Mouse (Mus musculus) kidney, embryonic 16.5 days (tissue): Measurements from ENCODE around the gene Gm21985. TPM values are rescaled to one million over a fixed set of nuclear protein-coding genes. Genes with fewer than 3 reads are reported as not detected.
A peak's percentile ranks its signal among the peaks of the same experiment; 100 is the strongest.
"Not testable (repeated sequence)": the region's sequence is repeated elsewhere in the genome, so short reads cannot be mapped to it uniquely, and the experiment has no call there.

ENCODE experiments used
- ATAC-seq: fragments of 200-750 bp; cut with Nextera tagmentation; 2 replicates; pipeline ENCODE4 v1.8.0; 2017; ENCODE audit warnings: moderate TSS enrichment; ENCODE audit not compliant: low FRiP score, low TSS enrichment
- H3K27ac ChIP-seq: fragments of 300-500 bp; sonication (generic); 2 replicates; pipeline ENCODE4 v1.5.1; 2014; ENCODE audit warnings: low read length
- H3K27me3 ChIP-seq: fragments of 300-500 bp; sonication (generic); 2 replicates; pipeline ENCODE4 v1.6.1; 2014; ENCODE audit warnings: low read length, control low read depth, mixed read lengths; ENCODE audit not compliant: insufficient read depth
- H3K36me3 ChIP-seq: fragments of 300-500 bp; sonication (generic); 2 replicates; pipeline ENCODE4 v1.6.1; 2014; ENCODE audit warnings: low read length, control low read depth, mixed read lengths; ENCODE audit not compliant: insufficient read depth
- H3K4me1 ChIP-seq: fragments of 300-500 bp; sonication (generic); 2 replicates; pipeline ENCODE4 v1.6.1; 2014; ENCODE audit warnings: low read length, control low read depth, mixed read lengths; ENCODE audit not compliant: insufficient read depth
- H3K4me2 ChIP-seq: fragments of 300-500 bp; sonication (generic); replicated peaks from 2 replicates; pipeline ENCODE4 v1.6.1; 2014; ENCODE audit warnings: low read depth, low read length
- H3K4me3 ChIP-seq: fragments of 300-500 bp; sonication (generic); 2 replicates; pipeline ENCODE4 v1.5.1; 2014; ENCODE audit warnings: mild to moderate bottlenecking, low read length
- H3K9ac ChIP-seq: fragments of 300-500 bp; sonication (generic); replicated peaks from 2 replicates; pipeline ENCODE4 v1.6.1; 2014; ENCODE audit warnings: low read length
- H3K9me3 ChIP-seq: fragments of 300-500 bp; sonication (generic); 2 replicates; pipeline ENCODE4 v1.6.1; 2016; ENCODE audit warnings: low read length, control low read depth
- WGBS: fragments of 180-500 bp; shearing (Covaris S2); extraction: QIAGEN DNeasy Blood & Tissue Kit; methylation state at CpG from one replicate; pipeline ENCODE4 v1.1.7; 2014; 5-methylcytosine and 5-hydroxymethylcytosine counted together
- polyA plus RNA-seq: library from polyadenylated mRNA; unstranded; fragments of >200 nt; fragmentation: Nextera tagmentation; extraction: Ambion mirVana; gene quantifications from 2 replicates; pipeline ENCODE4 v1.2.1, GENCODE M21; 2015

Gene Gm21985
- polyA plus RNA-seq, 1 experiment from 2014 or later = not detected

- ATAC-seq = no peak
- Histone ChIP-seq H3K4me2 (no peak overlapping the region), H3K27me3 (no peaks in the 10 kb centered on the region), H3K4me3 (no peak overlapping the region), H3K27ac (no peak overlapping the region), H3K9me3 (no peaks in the 10 kb centered on the region), H3K4me1 (no peaks in the 10 kb centered on the region), H3K36me3 (no peaks in the 10 kb centered on the region), H3K9ac (no peak overlapping the region)
Observed at GRCm38 (mm10) chr2:112448510-112449059, 182.5 kb downstream of the Gm21985 start.

DNA sequence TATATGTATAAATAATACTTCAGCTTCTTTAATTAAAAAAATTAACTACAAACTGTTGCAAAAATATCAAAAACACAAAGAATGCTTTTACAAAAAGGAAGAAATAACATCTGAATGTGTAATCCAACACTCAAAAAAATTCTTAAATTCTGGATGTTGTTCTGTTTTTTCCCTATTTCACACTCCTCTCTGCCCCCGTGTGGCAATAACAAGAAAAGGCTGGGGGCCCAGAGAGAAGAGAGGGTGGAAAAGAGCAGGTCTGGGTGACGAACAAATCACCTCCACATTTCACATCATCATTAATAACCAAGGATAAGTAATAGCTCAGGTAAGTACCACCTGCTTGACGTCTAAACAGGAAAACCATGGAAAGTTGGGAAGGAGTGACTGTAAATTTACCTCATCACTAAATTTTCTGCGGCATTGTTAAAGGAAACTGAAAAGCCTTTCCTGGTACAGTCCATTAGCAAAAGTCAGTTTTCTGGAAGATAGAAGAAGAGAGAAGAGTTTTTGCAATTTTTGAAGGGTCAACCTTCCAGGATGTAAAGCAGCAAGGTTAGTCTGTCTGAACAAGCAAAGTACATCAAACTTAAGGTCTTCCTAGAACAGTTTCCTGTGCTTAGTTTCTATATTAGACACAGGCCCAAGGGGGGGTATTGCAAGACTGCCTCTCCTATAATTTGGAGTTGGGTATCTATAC, 183.6 kb downstream of the Gm21985 start:
- Histone ChIP-seq H3K36me3 (no peaks in the 10 kb centered on the region), H3K9ac (no peak overlapping the region), H3K9me3 (no peaks in the 10 kb centered on the region), H3K4me2 (no peak overlapping the region), H3K27ac (no peak overlapping the region), H3K27me3 (no peaks in the 10 kb centered on the region), H3K4me1 (peaks cover 2% of the 10 kb centered on the region; the same call in 1 of the 2 replicates), H3K4me3 (no peak overlapping the region)
- 27% methylated on average over 4 of the region's 4 CpGs for WGBS
- no peak for ATAC-seq

GRCm38 (mm10) chr2:112452513-112452912, 186.4 kb downstream of the Gm21985 start:
- H3K36me3 ChIP-seq, H3K4me3 ChIP-seq, H3K4me2 ChIP-seq, H3K27ac ChIP-seq, H3K27me3 ChIP-seq, ATAC-seq, H3K9me3 ChIP-seq, H3K9ac ChIP-seq: not testable (repeated sequence)
- peaks cover 10% of the 10 kb centered on the region for H3K4me1 ChIP-seq

GRCm38 (mm10) chr2:112454125-112454861, 188.2 kb downstream of the Gm21985 start:
- Histone ChIP-seq H3K9ac (peak overlapping the region; percentile 92), H3K9me3 (no peaks in the 10 kb centered on the region)
- no peak for ATAC-seq

GRCm38 (mm10) chr2:112454862-112455564, 188.9 kb downstream of the Gm21985 start, which contains the start of gene Emc7:
TSS of gene Emc7 (plus strand) at chr2:112454997.
- Histone ChIP-seq H3K4me2 (peak within 1 kb of the TSS; percentile 85), H3K36me3 (peaks cover 2% of the 10 kb centered on the region), H3K27ac (peak within 1 kb of the TSS; percentile 82), H3K4me3 (peak within 1 kb of the TSS; percentile 75), H3K4me1 (peaks cover 10% of the 10 kb centered on the region), H3K27me3 (no peaks in the 10 kb centered on the region), H3K9me3 (0 out of 2 replicates have a peak, but pooled peaks cover 1% of the 10 kb centered on the region), H3K9ac (peak within 1 kb of the TSS; percentile 92)
- WGBS = 0% methylated on average over 49 of the region's 49 CpGs
- peak; percentile 99 for ATAC-seq

More at GRCm38 (mm10) chr2:112454125-112454861, 188.2 kb downstream of the Gm21985 start:
- Histone ChIP-seq H3K36me3 (no peaks in the 10 kb centered on the region), H3K27me3 (no peaks in the 10 kb centered on the region), H3K27ac (peak overlapping the region; percentile 82; the same call in 1 of the 2 replicates), H3K4me3 (peak overlapping the region; percentile 75), H3K4me1 (peaks cover 10% of the 10 kb centered on the region), H3K4me2 (peak overlapping the region; percentile 61)
- 28% methylated on average over 17 of the region's 17 CpGs for WGBS

Other genes starting within 250 kb of the Gm21985 start
- not detected in 2 replicates for gene Olfr1311, start 241.9 kb upstream of the Gm21985 start, polyA plus RNA-seq
- gene Olfr1312, start 216.1 kb upstream of the Gm21985 start, polyA plus RNA-seq = not detected in 2 replicates
- gene Olfr1313, start 188.5 kb upstream of the Gm21985 start, polyA plus RNA-seq = not detected in 2 replicates
- not detected in 2 replicates for gene Olfr1314, start 169.5 kb upstream of the Gm21985 start, polyA plus RNA-seq
- not detected in 2 replicates for gene Olfr1315-ps1, start 150.9 kb upstream of the Gm21985 start, polyA plus RNA-seq
- gene Olfr1316, start 131.3 kb upstream of the Gm21985 start, polyA plus RNA-seq = not detected in 2 replicates
- gene Olfr1317, start 126.0 kb upstream of the Gm21985 start, polyA plus RNA-seq = not detected in 2 replicates
- gene Olfr1318, start 112.1 kb upstream of the Gm21985 start, polyA plus RNA-seq = not detected in 2 replicates
- gene Lpcat4, start 26.8 kb upstream of the Gm21985 start, polyA plus RNA-seq = 28.0 and 30.0 TPM in 2 replicates
- gene Nutm1, start 7.0 kb upstream of the Gm21985 start, polyA plus RNA-seq = 0.04 and 0.05 TPM in 2 replicates
- 225 and 243 TPM in 2 replicates for gene Nop10, start 4.4 kb upstream of the Gm21985 start, polyA plus RNA-seq
- gene Slc12a6, start 489 bp upstream of the Gm21985 start, polyA plus RNA-seq = 9.4 and 12.3 TPM in 2 replicates
- gene Emc4, start 101.7 kb downstream of the Gm21985 start, polyA plus RNA-seq = 129 and 139 TPM in 2 replicates
- gene Katnbl1, start 112.9 kb downstream of the Gm21985 start, polyA plus RNA-seq = 37.0 and 42.6 TPM in 2 replicates
- 20.0 and 21.3 TPM in 2 replicates for gene Emc7, start 188.7 kb downstream of the Gm21985 start, polyA plus RNA-seq
- gene Chrm5, start 214.5 kb downstream of the Gm21985 start, polyA plus RNA-seq = 0.10 TPM in 2 replicates
- gene Aven, start 226.7 kb downstream of the Gm21985 start, polyA plus RNA-seq = 5.2 and 7.3 TPM in 2 replicates